Mouse (Mus musculus): ENCODE data around the gene Mlf2. TPM values are rescaled to one million over a fixed set of nuclear protein-coding genes. Genes with fewer than 3 reads are reported as not detected.
A peak's percentile ranks its signal among the peaks of the same experiment; 100 is the strongest.
"Not testable (repeated sequence)": the region's sequence is repeated elsewhere in the genome, so short reads cannot be mapped to it uniquely, and the experiment has no call there.

The Mlf2 gene
- polyA plus RNA-seq (2016; fragmentation: Nextera tagmentation; extraction: Ambion mirVana) = 363 and 402 TPM in 2 replicates

- H3K27ac ChIP-seq = peak within 1 kb of the TSS; percentile 94
- peaks cover 32% of the 10 kb centered on the region for H3K36me3 ChIP-seq
- 1% methylated on average over 60 of the region's 64 CpGs for WGBS
- peak within 1 kb of the TSS; percentile 94 for H3K4me3 ChIP-seq
- no peaks in the 10 kb centered on the region for H3K27me3 ChIP-seq (ENCODE audit: insufficient read depth, poor library complexity, severe bottlenecking)
- DNase-seq (ENCODE audit: low spot score) = peak; percentile 99
- no peaks in the 10 kb centered on the region for H3K9me3 ChIP-seq
- H3K4me1 ChIP-seq = peaks cover 37% of the 10 kb centered on the region
These were observed at the start of gene Mlf2 for GRCm38 (mm10) chr6:124930754-124931524. Gene Mlf2, plus strand, starts transcription at chr6:124931386.

- Histone ChIP-seq H3K4me3 (no peak overlapping the region), H3K27me3 (ENCODE audit: insufficient read depth, poor library complexity, severe bottlenecking) (peaks cover 5% of the 10 kb centered on the region; the same call in 1 of the 2 replicates), H3K4me1 (0 out of 2 replicates have a peak, but pooled peaks cover 9% of the 10 kb centered on the region), H3K9me3 (no peaks in the 10 kb centered on the region), H3K27ac (no peak overlapping the region), H3K36me3 (no peaks in the 10 kb centered on the region)
- WGBS = 88% methylated on average over 9 of the region's 9 CpGs
- no peak for DNase-seq (ENCODE audit: low spot score)
These were observed 49.4 kb upstream of the Mlf2 start for GRCm38 (mm10) chr6:124881821-124882220.

- 74% methylated on average over 10 of the region's 10 CpGs for WGBS
- Histone ChIP-seq H3K36me3 (no peaks in the 10 kb centered on the region), H3K27me3 (ENCODE audit: insufficient read depth, poor library complexity, severe bottlenecking) (peaks cover 5% of the 10 kb centered on the region; the same call in 1 of the 2 replicates), H3K9me3 (no peaks in the 10 kb centered on the region), H3K4me3 (no peak overlapping the region), H3K4me1 (0 out of 2 replicates have a peak, but pooled peaks cover 9% of the 10 kb centered on the region), H3K27ac (no peak overlapping the region)
- no peak for DNase-seq (ENCODE audit: low spot score)
These were observed 47.8 kb upstream of the Mlf2 start for GRCm38 (mm10) chr6:124883351-124883750.

GRCm38 (mm10) chr6:124884714-124885500 is 46.3 kb upstream of the Mlf2 start:
- H3K27ac ChIP-seq = no peak overlapping the region
- H3K27me3 ChIP-seq (ENCODE audit: insufficient read depth, poor library complexity, severe bottlenecking) = no peaks in the 10 kb centered on the region
- no peaks in the 10 kb centered on the region for H3K9me3 ChIP-seq
- peaks cover 9% of the 10 kb centered on the region; the same call in 1 of the 2 replicates for H3K4me1 ChIP-seq
- H3K36me3 ChIP-seq = no peaks in the 10 kb centered on the region
- H3K4me3 ChIP-seq = no peak overlapping the region
- DNase-seq (ENCODE audit: low spot score) = no peak
- 64% methylated on average over 10 of the region's 10 CpGs for WGBS

DNA sequence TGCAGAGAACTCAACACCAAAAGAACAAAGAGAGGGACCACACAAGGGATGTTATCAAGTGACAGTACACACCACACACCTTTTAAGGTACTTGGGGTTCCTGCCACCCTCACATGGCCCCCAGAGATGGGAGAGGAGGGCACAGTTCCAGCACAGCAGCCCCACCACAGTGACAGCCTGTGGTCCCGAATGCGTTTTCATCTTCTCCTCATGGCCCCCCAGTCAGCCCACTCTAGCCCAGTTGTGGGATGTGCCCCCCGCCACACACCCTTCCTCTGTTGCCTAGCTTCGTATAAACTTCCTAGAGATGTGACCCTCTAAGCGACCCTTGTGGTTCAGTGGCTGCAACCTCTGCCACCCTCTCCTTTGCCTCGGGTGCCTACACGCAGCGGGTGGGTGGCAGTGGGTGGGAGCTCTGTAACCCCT is 45.2 kb upstream of the Mlf2 start:
- Histone ChIP-seq H3K9me3 (no peaks in the 10 kb centered on the region), H3K27ac (no peak overlapping the region), H3K4me1 (peaks cover 12% of the 10 kb centered on the region; the same call in 1 of the 2 replicates), H3K4me3 (no peak overlapping the region), H3K36me3 (no peaks in the 10 kb centered on the region), H3K27me3 (ENCODE audit: insufficient read depth, poor library complexity, severe bottlenecking) (no peaks in the 10 kb centered on the region)
- WGBS = 89% methylated on average over 8 of the region's 8 CpGs
- DNase-seq (ENCODE audit: low spot score) = no peak

DNA sequence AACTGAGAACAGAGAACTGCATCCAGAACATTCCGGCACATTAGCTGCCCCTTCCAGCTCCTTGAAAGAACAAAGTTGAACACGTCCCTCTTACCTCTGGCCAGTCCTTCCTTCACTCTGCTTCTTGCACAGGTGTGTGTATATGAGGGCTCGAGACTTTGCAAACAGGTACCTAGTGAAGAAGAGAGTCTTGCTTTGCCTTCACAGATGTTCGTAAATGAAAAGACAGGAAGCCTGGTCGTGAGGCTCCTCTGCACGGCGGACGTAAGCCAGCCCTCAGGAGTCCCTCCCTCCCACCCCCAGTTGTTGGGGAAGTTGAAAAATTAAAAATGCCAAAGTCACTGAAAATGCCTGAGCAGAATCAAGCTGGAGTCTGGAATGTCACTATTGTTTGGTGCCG is 43.2 kb upstream of the Mlf2 start, which contains the start of gene Cd4:
Gene Cd4 (minus strand): TSS at position 236 of the 400 bp plus-strand sequence.
- WGBS = 83% methylated on average over 9 of the region's 9 CpGs
- DNase-seq (ENCODE audit: low spot score) = no peak
- Histone ChIP-seq H3K4me3 (no peak within 1 kb of the TSS), H3K36me3 (no peaks in the 10 kb centered on the region), H3K4me1 (peaks cover 12% of the 10 kb centered on the region; the same call in 1 of the 2 replicates), H3K9me3 (no peaks in the 10 kb centered on the region), H3K27me3 (ENCODE audit: insufficient read depth, poor library complexity, severe bottlenecking) (no peaks in the 10 kb centered on the region), H3K27ac (no peak within 1 kb of the TSS)

DNA sequence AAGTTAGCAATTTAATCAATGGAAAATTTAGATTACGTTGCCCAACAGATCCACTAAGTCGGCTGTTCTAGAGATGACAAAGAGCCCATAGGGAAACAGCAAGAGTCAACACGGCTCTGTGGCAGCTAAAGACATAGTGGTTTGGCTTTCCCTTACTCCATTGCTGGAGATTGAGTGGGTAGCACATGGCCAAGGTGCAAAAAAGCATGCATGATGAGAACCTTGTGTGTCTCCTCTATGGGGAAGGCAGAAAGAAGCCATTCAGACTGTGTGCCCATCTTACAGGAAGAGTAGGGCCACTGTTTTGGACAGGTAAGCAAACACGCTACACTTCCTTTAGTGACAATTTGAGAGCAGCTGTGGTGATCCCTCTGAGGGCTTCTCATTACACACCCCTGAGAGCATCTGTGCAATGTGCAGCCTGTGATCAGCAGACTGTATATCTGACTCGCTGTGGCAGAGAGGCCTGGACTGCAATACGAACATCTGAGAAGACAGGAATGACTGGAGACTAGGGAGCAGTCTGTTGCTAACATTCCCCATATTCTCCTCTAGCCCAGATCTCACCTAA is 42.5 kb upstream of the Mlf2 start:
- peaks cover 12% of the 10 kb centered on the region; the same call in 1 of the 2 replicates for H3K4me1 ChIP-seq
- DNase-seq (ENCODE audit: low spot score) = no peak
- no peaks in the 10 kb centered on the region for H3K27me3 ChIP-seq (ENCODE audit: insufficient read depth, poor library complexity, severe bottlenecking)
- 88% methylated on average over 6 of the region's 6 CpGs for WGBS
- no peaks in the 10 kb centered on the region for H3K9me3 ChIP-seq
- no peaks in the 10 kb centered on the region for H3K36me3 ChIP-seq
- no peak overlapping the region for H3K27ac ChIP-seq
- H3K4me3 ChIP-seq = no peak overlapping the region

DNA sequence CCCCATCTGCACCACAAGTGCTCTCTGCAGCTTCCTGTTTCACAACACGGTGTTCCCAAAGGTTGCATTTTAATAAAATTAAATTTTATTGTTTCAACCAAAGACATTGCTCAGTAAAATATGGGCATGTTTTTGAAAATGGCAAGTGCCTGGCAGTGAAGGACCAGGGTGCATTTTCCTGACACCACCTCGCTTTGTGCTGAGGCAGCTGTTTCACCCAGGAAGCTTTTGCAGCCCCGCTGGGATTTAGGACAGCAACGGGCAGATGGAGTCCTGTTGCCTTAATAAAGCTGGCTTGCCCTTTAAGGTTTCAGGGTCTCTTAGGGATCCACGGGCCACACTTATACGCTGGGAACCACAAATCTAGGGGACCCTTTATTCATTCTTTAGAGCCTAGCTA is 40.2 kb upstream of the Mlf2 start:
- no peaks in the 10 kb centered on the region for H3K9me3 ChIP-seq
- H3K27ac ChIP-seq = no peak overlapping the region
- peaks cover 6% of the 10 kb centered on the region; the same call in 1 of the 2 replicates for H3K4me1 ChIP-seq
- DNase-seq (ENCODE audit: low spot score) = no peak
- H3K27me3 ChIP-seq (ENCODE audit: insufficient read depth, poor library complexity, severe bottlenecking) = no peaks in the 10 kb centered on the region
- H3K4me3 ChIP-seq = no peak overlapping the region
- WGBS = 65% methylated on average over 6 of the region's 6 CpGs
- no peaks in the 10 kb centered on the region for H3K36me3 ChIP-seq

GRCm38 (mm10) chr6:124894113-124894512 is 37.1 kb upstream of the Mlf2 start:
- H3K27me3 ChIP-seq (ENCODE audit: insufficient read depth, poor library complexity, severe bottlenecking); H3K9me3 ChIP-seq; H3K4me1 ChIP-seq; H3K36me3 ChIP-seq; H3K4me3 ChIP-seq; DNase-seq (ENCODE audit: low spot score); H3K27ac ChIP-seq: not testable (repeated sequence)
- 90% methylated on average over 2 of the region's 2 CpGs for WGBS

- no peak for DNase-seq (ENCODE audit: low spot score)
- Histone ChIP-seq H3K27ac (no peak overlapping the region), H3K4me1 (0 out of 2 replicates have a peak, but pooled peaks cover 9% of the 10 kb centered on the region), H3K4me3 (no peak overlapping the region), H3K9me3 (no peaks in the 10 kb centered on the region), H3K27me3 (ENCODE audit: insufficient read depth, poor library complexity, severe bottlenecking) (no peaks in the 10 kb centered on the region), H3K36me3 (no peaks in the 10 kb centered on the region)
- WGBS = 55% methylated on average over 3 of the region's 3 CpGs
These were observed 32.8 kb upstream of the Mlf2 start for GRCm38 (mm10) chr6:124898359-124898758.

DNA sequence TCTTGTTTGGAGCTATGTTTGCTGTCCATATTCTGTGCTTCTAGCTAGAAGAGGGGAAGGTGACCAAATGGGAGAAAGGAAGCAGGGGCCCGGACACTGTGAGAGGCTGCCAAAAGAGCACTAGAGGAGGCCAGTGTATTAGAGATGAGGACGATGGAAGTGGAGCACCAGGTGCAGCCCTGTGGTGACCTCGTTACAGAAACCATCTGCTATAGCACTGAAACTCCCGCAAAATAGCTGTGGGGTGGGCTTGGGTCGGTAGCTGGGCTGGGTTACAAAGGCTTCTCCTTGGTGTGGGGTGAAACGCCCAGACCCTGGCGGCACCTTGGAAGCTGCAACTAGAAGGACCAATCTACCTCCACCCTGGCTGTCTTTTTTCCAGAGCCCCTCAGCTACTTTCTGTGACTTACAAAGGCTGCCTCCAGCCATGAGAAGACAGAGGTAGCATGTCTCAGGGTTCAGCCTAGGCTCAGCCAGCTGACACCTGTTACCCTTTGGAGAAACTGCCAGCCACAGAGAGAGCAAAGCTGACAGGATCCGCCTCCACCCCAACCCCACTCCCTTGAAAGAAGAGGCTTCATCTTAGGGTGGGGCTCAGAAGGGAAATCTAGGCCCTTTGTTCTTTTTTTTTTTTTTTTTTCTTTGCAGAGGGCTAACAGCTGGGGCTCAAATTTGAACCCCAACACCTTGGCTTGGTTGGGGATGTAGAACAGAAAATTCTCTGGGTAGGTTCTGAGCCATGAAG is 31.0 kb upstream of the Mlf2 start:
- H3K27me3 ChIP-seq (ENCODE audit: insufficient read depth, poor library complexity, severe bottlenecking) = no peaks in the 10 kb centered on the region
- H3K4me1 ChIP-seq = peaks cover 21% of the 10 kb centered on the region
- WGBS = 62% methylated on average over 8 of the region's 8 CpGs
- H3K27ac ChIP-seq = no peak overlapping the region
- no peaks in the 10 kb centered on the region for H3K9me3 ChIP-seq
- no peak for DNase-seq (ENCODE audit: low spot score)
- H3K4me3 ChIP-seq = no peak overlapping the region
- H3K36me3 ChIP-seq = no peaks in the 10 kb centered on the region

DNA sequence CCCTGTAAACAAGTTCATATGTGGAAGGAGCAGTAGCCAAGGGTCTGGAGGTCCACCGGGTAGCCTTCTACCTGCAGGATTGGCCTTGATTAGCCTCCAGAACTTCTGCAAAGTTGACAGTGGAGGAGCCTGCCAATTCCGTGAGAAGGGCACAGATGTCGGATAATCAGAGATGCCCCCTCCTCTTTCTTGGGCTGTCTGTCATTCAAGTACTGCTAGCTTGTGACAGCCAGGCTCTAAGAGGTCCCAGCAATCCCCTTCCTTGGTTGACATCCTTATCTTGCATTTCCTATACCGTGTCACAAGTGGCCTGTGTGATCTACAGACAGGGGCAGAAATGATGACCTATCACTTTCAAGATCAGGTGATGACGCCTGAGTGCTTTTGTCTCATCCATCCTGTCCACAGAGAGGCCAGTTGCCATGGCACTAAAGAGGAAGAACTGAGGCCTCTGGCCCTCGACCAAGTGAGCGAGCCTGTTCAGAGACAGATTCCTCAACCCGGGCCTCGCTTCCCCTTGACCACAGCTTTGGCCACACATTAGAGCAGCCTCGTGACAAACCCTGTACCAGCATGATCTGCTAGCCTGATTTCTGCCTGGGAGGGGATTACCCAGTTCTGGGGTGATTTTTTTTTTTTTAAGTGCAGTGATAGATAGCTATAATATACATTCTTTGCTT is 30.2 kb upstream of the Mlf2 start:
- 33% methylated on average over 10 of the region's 10 CpGs for WGBS
- Histone ChIP-seq H3K27ac (peak overlapping the region; percentile 29; the same call in 1 of the 2 replicates), H3K36me3 (no peaks in the 10 kb centered on the region), H3K4me1 (peaks cover 24% of the 10 kb centered on the region), H3K4me3 (no peak overlapping the region), H3K9me3 (no peaks in the 10 kb centered on the region), H3K27me3 (ENCODE audit: insufficient read depth, poor library complexity, severe bottlenecking) (no peaks in the 10 kb centered on the region)
- no peak for DNase-seq (ENCODE audit: low spot score)
